Mouse (Mus musculus) heart, postnatal 0 days (tissue): ENCODE data around the gene Faap20. TPM values are rescaled to one million over a fixed set of nuclear protein-coding genes. Genes with fewer than 3 reads are reported as not detected.

ENCODE experiments used
- ATAC-seq: fragments of 200-750 bp; cut with Nextera tagmentation; 2 replicates; pipeline ENCODE4 v1.8.0; 2017; ENCODE audit warnings: low read depth, moderate number of reproducible peaks, moderate library complexity; ENCODE audit not compliant: insufficient read depth
- DNase-seq: peaks from one replicate; pipeline ENCODE4 v3.0.0-alpha.2; 2016; ENCODE audit warnings: low spot score
- H3K27ac ChIP-seq: fragments of 300-500 bp; sonication (generic); 2 replicates; pipeline ENCODE4 v1.5.1; 2014; ENCODE audit warnings: low read depth, mild to moderate bottlenecking
- H3K27me3 ChIP-seq: fragments of 300-500 bp; sonication (generic); 2 replicates; pipeline ENCODE4 v1.6.1; 2014; ENCODE audit warnings: low read length, mixed read lengths; ENCODE audit not compliant: control insufficient read depth, insufficient read depth
- H3K36me3 ChIP-seq: fragments of 300-500 bp; sonication (generic); replicated peaks from 2 replicates; pipeline ENCODE4 v1.6.1; 2014; ENCODE audit warnings: low read length, mixed read lengths; ENCODE audit not compliant: control insufficient read depth, insufficient read depth
- H3K4me1 ChIP-seq: fragments of 300-500 bp; sonication (generic); 2 replicates; pipeline ENCODE4 v1.6.1; 2014; ENCODE audit warnings: antibody characterized with exemption; ENCODE audit not compliant: control insufficient read depth, insufficient read depth
- H3K4me2 ChIP-seq: fragments of 300-500 bp; sonication (generic); 2 replicates; pipeline ENCODE4 v1.6.1; 2014; ENCODE audit warnings: low read depth, mild to moderate bottlenecking, low read length, moderate library complexity
- H3K4me3 ChIP-seq: fragments of 300-500 bp; sonication (generic); 2 replicates; pipeline ENCODE4 v1.5.1; 2014; ENCODE audit warnings: low read depth, low read length
- H3K9ac ChIP-seq: fragments of 300-500 bp; sonication (generic); replicated peaks from 2 replicates; pipeline ENCODE4 v1.6.1; 2014; ENCODE audit warnings: low read depth, low read length, mixed read lengths
- H3K9me3 ChIP-seq: fragments of 300-500 bp; sonication (generic); replicated peaks from 2 replicates; pipeline ENCODE4 v1.6.1; 2016; ENCODE audit warnings: low read length; ENCODE audit not compliant: control insufficient read depth
- CTCF ChIP-seq: IDR thresholded peaks from 2 replicates; pipeline ENCODE4 v1.5.1; 2016; ENCODE audit warnings: antibody characterized with exemption, control low read depth, low read depth
- EP300 ChIP-seq: IDR thresholded peaks from 2 replicates; pipeline ENCODE4 v1.6.1; 2016; ENCODE audit warnings: antibody characterized with exemption, low read depth
- WGBS: fragments of 180-500 bp; shearing (Covaris S2); extraction: QIAGEN DNeasy Blood & Tissue Kit; methylation state at CpG from one replicate; pipeline ENCODE4 v1.1.7; 2014; 5-methylcytosine and 5-hydroxymethylcytosine counted together
- polyA plus RNA-seq: library from polyadenylated mRNA; unstranded; fragments of >200 nt; fragmentation: Nextera tagmentation; extraction: Ambion mirVana; gene quantifications from 2 replicates; pipeline ENCODE4 v1.2.1, GENCODE M21; 2015
- total RNA-seq: library from RNA; depleted of rRNA; stranded (reverse); fragments of >200 nt; gene quantifications from 2 replicates; pipeline ENCODE4 v1.2.3, GENCODE M21; 2014; ENCODE audit warnings: low replicate concordance

Gene Faap20
- total and polyA plus RNA-seq, 2 experiments from 2014 or later: 45.8 to 48.1 TPM

DNA sequence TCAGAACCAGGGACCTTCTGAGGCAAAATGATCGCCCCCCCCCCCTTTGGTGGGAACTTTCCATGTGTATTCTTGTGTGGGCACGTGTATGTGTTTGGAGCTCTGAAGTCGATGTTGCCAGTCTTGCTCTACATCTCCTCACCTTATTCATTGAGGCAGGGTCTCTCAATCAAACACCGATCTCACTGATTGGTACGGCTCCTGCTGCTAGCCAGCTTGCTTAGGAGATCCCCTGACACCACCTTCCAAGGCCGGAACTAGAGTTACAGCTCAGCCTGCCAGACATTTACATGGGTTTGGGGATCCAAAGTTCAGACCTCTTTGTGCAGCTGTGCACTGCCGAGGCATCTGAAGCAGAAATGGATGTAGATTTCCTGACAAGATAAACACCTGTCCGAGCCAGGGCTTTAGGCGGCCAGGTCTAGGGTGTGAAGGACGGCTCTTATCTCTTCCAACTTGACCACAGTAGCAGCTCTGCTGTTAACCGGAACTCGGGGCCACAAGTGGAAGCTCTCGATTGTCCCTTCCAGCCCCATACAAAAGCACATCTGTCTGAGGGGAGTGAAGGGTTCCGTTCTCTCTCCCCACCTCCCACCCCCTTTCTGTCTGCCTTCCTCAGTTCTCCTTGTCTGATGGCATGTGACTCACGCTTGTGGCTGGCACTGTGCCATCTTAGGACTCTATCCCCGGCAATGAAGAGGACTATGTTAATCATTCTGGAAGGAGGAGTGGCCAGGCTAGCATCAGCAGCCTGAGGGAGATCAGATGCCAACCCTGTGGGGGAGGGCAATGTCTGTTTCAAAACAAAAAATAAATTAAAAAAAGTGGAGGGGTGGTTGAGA is 30.5 kb downstream of the Faap20 start:
- Histone ChIP-seq H3K4me3 (no peak overlapping the region), H3K9me3 (no peaks in the 10 kb centered on the region), H3K9ac (no peak overlapping the region), H3K36me3 (no peaks in the 10 kb centered on the region), H3K4me2 (no peak overlapping the region), H3K4me1 (peaks cover 8% of the 10 kb centered on the region), H3K27ac (no peak overlapping the region), H3K27me3 (no peaks in the 10 kb centered on the region; the same call in 1 of the 2 replicates)
- TF ChIP-seq EP300 (no peak), CTCF (no peak)
- WGBS: 44% methylated on average over 16 of the region's 16 CpGs
- DNase-seq: no peak
- no peak for ATAC-seq

DNA sequence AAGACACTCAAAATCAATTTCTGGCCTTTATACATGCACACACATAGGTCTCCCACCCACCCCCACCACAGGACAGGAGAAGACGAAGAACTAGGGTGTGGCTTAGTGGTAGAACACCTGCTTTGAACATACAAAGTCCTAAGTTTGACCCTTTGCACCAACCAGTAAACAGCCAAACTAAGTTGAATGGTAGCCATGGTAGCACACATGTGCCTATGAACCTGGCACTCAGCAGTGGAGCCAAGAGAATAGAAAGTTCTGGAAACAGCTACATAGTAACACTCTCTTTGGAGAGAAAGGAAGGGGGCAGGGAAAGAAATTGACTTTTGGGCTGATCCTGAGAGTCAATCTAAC is 31.1 kb downstream of the Faap20 start:
- Histone ChIP-seq H3K4me1 (peaks cover 8% of the 10 kb centered on the region), H3K36me3 (no peaks in the 10 kb centered on the region), H3K27me3 (no peaks in the 10 kb centered on the region; the same call in 1 of the 2 replicates), H3K9ac (no peak overlapping the region), H3K9me3 (no peaks in the 10 kb centered on the region), H3K4me3 (no peak overlapping the region), H3K4me2 (no peak overlapping the region), H3K27ac (no peak overlapping the region)
- DNase-seq (no peak), ATAC-seq (no peak)
- TF ChIP-seq EP300: no peak
- WGBS: 94% methylated on average over 1 of the region's 1 CpGs

- peaks cover 8% of the 10 kb centered on the region for H3K4me1 ChIP-seq
- no peak overlapping the region for H3K4me2 ChIP-seq
- 42% methylated on average over 2 of the region's 2 CpGs for WGBS
- ATAC-seq (no peak; the same call in 1 of the 2 replicates), DNase-seq (no peak)
- H3K9ac ChIP-seq: no peak overlapping the region
- H3K27me3 ChIP-seq: no peaks in the 10 kb centered on the region; the same call in 1 of the 2 replicates
- H3K36me3 ChIP-seq: no peaks in the 10 kb centered on the region
- no peaks in the 10 kb centered on the region for H3K9me3 ChIP-seq
- no peak for TF ChIP-seq CTCF
- TF ChIP-seq EP300: no peak
- no peak overlapping the region for H3K4me3 ChIP-seq
- no peak overlapping the region for H3K27ac ChIP-seq
Measured at GRCm38 (mm10) chr4:155281227-155281626, 31.6 kb downstream of the Faap20 start.

- DNase-seq (no peak), ATAC-seq (no peak)
- no peak overlapping the region for H3K27ac ChIP-seq
- H3K4me1 ChIP-seq: peaks cover 8% of the 10 kb centered on the region
- no peak overlapping the region for H3K4me3 ChIP-seq
- no peaks in the 10 kb centered on the region for H3K9me3 ChIP-seq
- H3K9ac ChIP-seq: no peak overlapping the region
- no peak overlapping the region for H3K4me2 ChIP-seq
- no peaks in the 10 kb centered on the region for H3K36me3 ChIP-seq
- no peak for TF ChIP-seq EP300
- no peak for TF ChIP-seq CTCF
- 78% methylated on average over 8 of the region's 8 CpGs for WGBS
- H3K27me3 ChIP-seq: no peaks in the 10 kb centered on the region; the same call in 1 of the 2 replicates
Measured at GRCm38 (mm10) chr4:155281652-155282051, 32.0 kb downstream of the Faap20 start.

GRCm38 (mm10) chr4:155282231-155282630 is 32.6 kb downstream of the Faap20 start:
- no peak for TF ChIP-seq EP300
- TF ChIP-seq CTCF: no peak
- peaks cover 8% of the 10 kb centered on the region for H3K4me1 ChIP-seq
- no peak overlapping the region for H3K27ac ChIP-seq
- no peak for DNase-seq
- no peaks in the 10 kb centered on the region for H3K9me3 ChIP-seq
- H3K4me2 ChIP-seq: no peak overlapping the region
- H3K4me3 ChIP-seq: no peak overlapping the region
- WGBS: 42% methylated on average over 6 of the region's 6 CpGs
- H3K27me3 ChIP-seq: no peaks in the 10 kb centered on the region; the same call in 1 of the 2 replicates
- ATAC-seq: no peak
- no peak overlapping the region for H3K9ac ChIP-seq
- H3K36me3 ChIP-seq: no peaks in the 10 kb centered on the region
